Mouse (Mus musculus): ENCODE measurements around the gene Mamdc2. TPM values are rescaled to one million over a fixed set of nuclear protein-coding genes. Genes with fewer than 3 reads are reported as not detected.

The Mamdc2 gene
- polyA plus RNA-seq, 1 experiment from 2014 or later, result 2.7 TPM

GRCm38 (mm10) chr19:23410328-23410727 lies 37.9 kb downstream of the Mamdc2 start:
- no peak overlapping the region for H3K4me2 ChIP-seq (ENCODE audit: low read length)
- H3K36me3 ChIP-seq (ENCODE audit: insufficient read depth, low read length), result no peaks in the 10 kb centered on the region
- no peaks in the 10 kb centered on the region for H3K9me3 ChIP-seq (replicated peaks; ENCODE audit: low read length)
- no peaks in the 10 kb centered on the region for H3K27me3 ChIP-seq (ENCODE audit: insufficient read depth, low read length)
- peak; percentile 79 for DNase-seq (ENCODE audit: low spot score)
- H3K9ac ChIP-seq (ENCODE audit: low read depth, low read length), result no peak overlapping the region
- no peak overlapping the region for H3K27ac ChIP-seq
- no peaks in the 10 kb centered on the region for H3K4me1 ChIP-seq (replicated peaks; ENCODE audit: insufficient read depth, low read length)
- no peak for ATAC-seq (replicated peaks; ENCODE audit: low FRiP score, low read depth)
- WGBS, result 41% methylated on average over 4 of the region's 4 CpGs
- no peak for TF ChIP-seq CTCF (IDR thresholded peaks at IDR 0.05; ENCODE audit: low read depth)
- no peak overlapping the region for H3K4me3 ChIP-seq (replicated peaks; ENCODE audit: low read depth, low read length)

GRCm38 (mm10) chr19:23401469-23402135 lies 46.6 kb downstream of the Mamdc2 start:
- Histone ChIP-seq H3K27me3 (ENCODE audit: insufficient read depth, low read length) (no peaks in the 10 kb centered on the region), H3K4me3 (replicated peaks; ENCODE audit: low read depth, low read length) (no peak overlapping the region), H3K9me3 (replicated peaks; ENCODE audit: low read length) (no peaks in the 10 kb centered on the region), H3K9ac (ENCODE audit: low read depth, low read length) (no peak overlapping the region), H3K4me2 (ENCODE audit: low read length) (no peak overlapping the region), H3K4me1 (replicated peaks; ENCODE audit: insufficient read depth, low read length) (peaks cover 6% of the 10 kb centered on the region; the same call in 1 of the 2 replicates), H3K36me3 (ENCODE audit: insufficient read depth, low read length) (no peaks in the 10 kb centered on the region), H3K27ac (peak overlapping the region; percentile 71)
- DNase-seq (ENCODE audit: low spot score) (peak; percentile 88), ATAC-seq (replicated peaks; ENCODE audit: low FRiP score, low read depth) (peak; percentile 66)
- 24% methylated on average over 12 of the region's 12 CpGs for WGBS
- no peak for TF ChIP-seq CTCF (IDR thresholded peaks at IDR 0.05; ENCODE audit: low read depth)

GRCm38 (mm10) chr19:23400485-23400884 lies 47.8 kb downstream of the Mamdc2 start:
- Histone ChIP-seq H3K9ac (ENCODE audit: low read depth, low read length) (no peak overlapping the region), H3K27me3 (ENCODE audit: insufficient read depth, low read length) (no peaks in the 10 kb centered on the region), H3K27ac (no peak overlapping the region), H3K4me2 (ENCODE audit: low read length) (no peak overlapping the region), H3K4me1 (replicated peaks; ENCODE audit: insufficient read depth, low read length) (peaks cover 6% of the 10 kb centered on the region; the same call in 1 of the 2 replicates), H3K36me3 (ENCODE audit: insufficient read depth, low read length) (no peaks in the 10 kb centered on the region), H3K4me3 (replicated peaks; ENCODE audit: low read depth, low read length) (no peak overlapping the region), H3K9me3 (replicated peaks; ENCODE audit: low read length) (no peaks in the 10 kb centered on the region)
- WGBS, result 51% methylated on average over 5 of the region's 5 CpGs
- ATAC-seq (replicated peaks; ENCODE audit: low FRiP score, low read depth), result no peak
- DNase-seq (ENCODE audit: low spot score), result peak; percentile 73
- no peak for TF ChIP-seq CTCF (IDR thresholded peaks at IDR 0.05; ENCODE audit: low read depth)

GRCm38 (mm10) chr19:23395956-23396355 lies 52.3 kb downstream of the Mamdc2 start:
- Histone ChIP-seq H3K9me3 (replicated peaks; ENCODE audit: low read length) (no peaks in the 10 kb centered on the region), H3K27me3 (ENCODE audit: insufficient read depth, low read length) (no peaks in the 10 kb centered on the region), H3K27ac (no peak overlapping the region), H3K36me3 (ENCODE audit: insufficient read depth, low read length) (no peaks in the 10 kb centered on the region), H3K9ac (ENCODE audit: low read depth, low read length) (no peak overlapping the region), H3K4me1 (replicated peaks; ENCODE audit: insufficient read depth, low read length) (no peaks in the 10 kb centered on the region), H3K4me3 (replicated peaks; ENCODE audit: low read depth, low read length) (no peak overlapping the region), H3K4me2 (ENCODE audit: low read length) (no peak overlapping the region)
- DNase-seq (ENCODE audit: low spot score) (peak; percentile 60), ATAC-seq (replicated peaks; ENCODE audit: low FRiP score, low read depth) (no peak)
- WGBS, result 56% methylated on average over 2 of the region's 2 CpGs
- TF ChIP-seq CTCF (IDR thresholded peaks at IDR 0.05; ENCODE audit: low read depth), result no peak

GRCm38 (mm10) chr19:23394597-23394996 lies 53.6 kb downstream of the Mamdc2 start:
- no peaks in the 10 kb centered on the region for H3K4me1 ChIP-seq (replicated peaks; ENCODE audit: insufficient read depth, low read length)
- no peaks in the 10 kb centered on the region for H3K27me3 ChIP-seq (ENCODE audit: insufficient read depth, low read length)
- ATAC-seq (replicated peaks; ENCODE audit: low FRiP score, low read depth) (no peak), DNase-seq (ENCODE audit: low spot score) (no peak)
- H3K9ac ChIP-seq (ENCODE audit: low read depth, low read length), result no peak overlapping the region
- 65% methylated on average over 1 of the region's 1 CpGs for WGBS
- H3K4me2 ChIP-seq (ENCODE audit: low read length), result no peak overlapping the region
- no peaks in the 10 kb centered on the region for H3K9me3 ChIP-seq (replicated peaks; ENCODE audit: low read length)
- no peak overlapping the region for H3K4me3 ChIP-seq (replicated peaks; ENCODE audit: low read depth, low read length)
- H3K36me3 ChIP-seq (ENCODE audit: insufficient read depth, low read length), result no peaks in the 10 kb centered on the region
- H3K27ac ChIP-seq, result no peak overlapping the region
- no peak for TF ChIP-seq CTCF (IDR thresholded peaks at IDR 0.05; ENCODE audit: low read depth)

- Histone ChIP-seq H3K4me1 (replicated peaks; ENCODE audit: insufficient read depth, low read length) (no peaks in the 10 kb centered on the region), H3K36me3 (ENCODE audit: insufficient read depth, low read length) (no peaks in the 10 kb centered on the region), H3K27ac (no peak overlapping the region), H3K9ac (ENCODE audit: low read depth, low read length) (no peak overlapping the region), H3K4me3 (replicated peaks; ENCODE audit: low read depth, low read length) (no peak overlapping the region), H3K27me3 (ENCODE audit: insufficient read depth, low read length) (no peaks in the 10 kb centered on the region), H3K9me3 (replicated peaks; ENCODE audit: low read length) (no peaks in the 10 kb centered on the region), H3K4me2 (ENCODE audit: low read length) (no peak overlapping the region)
- TF ChIP-seq CTCF (IDR thresholded peaks at IDR 0.05; ENCODE audit: low read depth), result no peak
- no peak for DNase-seq (ENCODE audit: low spot score)
- WGBS, result 59% methylated on average over 4 of the region's 4 CpGs
- ATAC-seq (replicated peaks; ENCODE audit: low FRiP score, low read depth), result no peak
These were observed 59.4 kb downstream of the Mamdc2 start for GRCm38 (mm10) chr19:23388862-23389272.

Measured in kidney, postnatal 0 days (tissue).